Mouse (Mus musculus) layer of hippocampus, adult 2 months (tissue): ENCODE results near the gene Slc12a8. TPM values are rescaled to one million over a fixed set of nuclear protein-coding genes. Genes with fewer than 3 reads are reported as not detected.

Experiments
- DNase-seq, 2 experiments: peaks; one replicate each; pipeline ENCODE4 v3.0.0; 2022; ENCODE audit warnings: low spot score in 2 of 2
- H3K27ac ChIP-seq: fragments of 200-600 bp; 2 replicates; pipeline ENCODE4 v1.8.1; 2022
- H3K4me3 ChIP-seq: fragments of 200-600 bp; 2 replicates; pipeline ENCODE4 v1.8.1; 2022; ENCODE audit warnings: mild to moderate bottlenecking
- CTCF ChIP-seq: fragments of 200-600 bp; conservative IDR thresholded peaks from 2 replicates; pipeline ENCODE4 v1.8.1; 2022; ENCODE audit warnings: antibody characterized with exemption, mild to moderate bottlenecking, moderate library complexity
- total RNA-seq, 2 experiments: library from RNA; stranded (reverse); gene quantifications; 2 replicates each; pipeline ENCODE4 v1.2.3; 2021

The Slc12a8 gene
- total RNA-seq, 2 experiments from 2014 or later, result 0.64 to 0.71 TPM

DNA sequence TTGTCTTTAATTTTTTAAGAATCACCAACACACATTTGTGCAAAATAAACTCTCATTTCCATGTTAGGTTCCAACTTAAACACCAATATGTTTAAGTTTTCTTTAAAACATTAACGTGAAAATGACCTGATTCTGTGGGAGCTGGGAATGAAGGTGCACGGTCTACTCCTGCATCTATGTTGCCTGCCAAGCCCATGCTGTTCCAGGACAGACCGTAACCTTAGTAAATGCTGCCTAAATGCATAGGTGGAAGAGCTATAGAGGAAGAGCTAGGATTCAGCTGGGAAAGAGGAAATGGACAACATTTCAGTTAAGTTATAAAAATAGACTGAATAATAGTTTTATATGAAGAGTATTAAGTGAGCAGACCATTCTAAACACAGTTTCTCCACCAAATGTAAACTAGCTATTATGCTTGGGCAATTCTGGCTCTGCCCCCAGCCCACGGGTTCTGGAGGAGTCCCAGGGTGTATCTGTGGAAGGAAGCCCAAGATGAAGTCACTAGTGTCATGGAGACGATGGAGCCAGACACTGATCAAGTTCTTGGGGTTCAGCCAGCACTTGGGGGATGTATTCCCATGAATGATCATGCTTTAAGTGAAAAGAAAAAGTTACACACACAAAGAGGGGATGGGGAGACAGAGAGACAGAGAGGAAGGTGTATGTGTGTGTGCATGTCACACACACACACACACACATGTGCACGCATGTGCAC lies 95.1 kb downstream of the Slc12a8 start:
- H3K27ac ChIP-seq, result peak overlapping the region; percentile 69
- H3K4me3 ChIP-seq, result no peak overlapping the region
- no peak for TF ChIP-seq CTCF
- peak; percentile 19 to 60 for DNase-seq

DNA sequence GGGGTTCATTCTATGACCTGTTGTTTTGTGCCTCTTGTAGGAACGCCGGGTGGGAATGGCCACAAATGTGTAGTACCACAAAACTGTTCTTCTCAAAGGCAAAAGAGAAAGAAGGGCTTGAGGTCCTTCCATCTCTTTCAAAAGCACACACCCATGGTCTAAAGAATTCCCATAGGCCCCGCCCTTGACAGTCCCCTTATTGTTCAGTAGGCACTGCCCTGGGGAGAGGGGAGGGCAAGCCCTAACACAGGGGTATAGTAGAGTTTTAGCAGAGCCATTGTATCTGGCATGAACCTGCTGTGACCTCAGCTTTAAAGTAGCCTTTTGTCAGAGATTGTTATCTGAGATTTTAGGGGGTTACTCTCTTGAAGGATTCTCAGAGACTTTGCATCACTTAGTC lies 98.9 kb downstream of the Slc12a8 start:
- DNase-seq, result no peak
- Histone ChIP-seq H3K4me3 (no peak overlapping the region), H3K27ac (no peak overlapping the region)
- no peak for TF ChIP-seq CTCF

- no peak overlapping the region for H3K4me3 ChIP-seq
- TF ChIP-seq CTCF, result no peak
- no peak for DNase-seq
- no peak overlapping the region for H3K27ac ChIP-seq
Observed at GRCm38 (mm10) chr16:33621836-33622235, 104.7 kb downstream of the Slc12a8 start.

GRCm38 (mm10) chr16:33624586-33624985 lies 107.5 kb downstream of the Slc12a8 start:
- Histone ChIP-seq H3K4me3 (no peak overlapping the region), H3K27ac (no peak overlapping the region)
- no peak for TF ChIP-seq CTCF
- no peak for DNase-seq

- Histone ChIP-seq H3K27ac (no peak overlapping the region), H3K4me3 (no peak overlapping the region)
- TF ChIP-seq CTCF, result no peak
- no peak for DNase-seq
Observed at GRCm38 (mm10) chr16:33629539-33629938, 112.4 kb downstream of the Slc12a8 start.

GRCm38 (mm10) chr16:33635836-33636595 lies 118.9 kb downstream of the Slc12a8 start:
- Histone ChIP-seq H3K4me3 (no peak overlapping the region), H3K27ac (peak overlapping the region; percentile 32; the same call in 1 of the 2 replicates)
- peak in 1 of 2 experiments; percentile 19 for DNase-seq
- no peak for TF ChIP-seq CTCF

GRCm38 (mm10) chr16:33641779-33642178 lies 124.7 kb downstream of the Slc12a8 start:
- TF ChIP-seq CTCF, result no peak
- peak overlapping the region; percentile 60 for H3K27ac ChIP-seq
- no peak overlapping the region for H3K4me3 ChIP-seq
- DNase-seq, result peak in 1 of 2 experiments; percentile 15

- Histone ChIP-seq H3K27ac (no peak overlapping the region), H3K4me3 (no peak overlapping the region)
- no peak for DNase-seq
- no peak for TF ChIP-seq CTCF
Observed at GRCm38 (mm10) chr16:33653116-33653515, 136.0 kb downstream of the Slc12a8 start.

DNA sequence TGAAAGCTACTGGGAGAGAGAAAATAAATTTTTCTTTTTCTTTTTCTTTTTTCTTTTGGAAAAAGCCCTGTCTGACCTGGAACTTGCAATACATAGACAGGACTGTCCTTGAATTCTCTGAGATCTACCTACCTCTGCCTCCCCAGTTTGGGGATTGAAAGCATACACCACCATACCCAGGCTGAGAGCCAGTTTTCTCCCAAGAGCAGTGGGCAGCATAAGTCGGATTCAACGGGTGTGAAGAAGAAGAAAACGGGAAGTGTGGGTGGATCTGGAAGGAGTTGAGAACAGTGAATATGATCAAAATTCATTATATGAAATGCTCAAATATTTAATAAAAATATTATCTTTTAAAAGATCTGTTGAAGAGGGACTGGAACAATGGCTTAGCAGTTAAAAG lies 138.3 kb downstream of the Slc12a8 start:
- H3K27ac ChIP-seq, result no peak overlapping the region
- no peak for DNase-seq
- no peak for TF ChIP-seq CTCF
- no peak overlapping the region for H3K4me3 ChIP-seq

DNA sequence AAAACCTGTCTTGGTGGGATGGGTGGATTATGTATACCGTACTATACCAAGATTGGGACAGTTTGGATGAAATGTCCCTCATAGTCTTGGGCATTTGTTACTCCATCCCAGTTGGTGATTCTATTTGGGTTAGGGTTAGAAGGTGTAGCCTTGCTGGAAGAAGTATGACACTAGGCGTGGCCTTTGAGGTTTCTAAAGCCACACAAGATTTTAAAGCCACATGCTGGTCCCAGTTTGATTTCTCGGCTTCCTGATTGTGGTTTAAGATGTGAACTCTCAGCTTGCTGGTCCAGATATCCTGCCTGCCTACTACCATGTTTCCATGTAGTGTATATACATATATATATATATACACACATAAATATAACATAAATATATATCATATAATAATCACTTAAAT lies 140.1 kb downstream of the Slc12a8 start:
- TF ChIP-seq CTCF, result no peak
- no peak overlapping the region for H3K4me3 ChIP-seq

GRCm38 (mm10) chr16:33658121-33658520 lies 141.0 kb downstream of the Slc12a8 start:
- TF ChIP-seq CTCF, result no peak
- DNase-seq, result no peak

More for the DNA sequence above, 140.1 kb downstream of the Slc12a8 start:
- DNase-seq, result no peak
- H3K27ac ChIP-seq, result no peak overlapping the region

DNA sequence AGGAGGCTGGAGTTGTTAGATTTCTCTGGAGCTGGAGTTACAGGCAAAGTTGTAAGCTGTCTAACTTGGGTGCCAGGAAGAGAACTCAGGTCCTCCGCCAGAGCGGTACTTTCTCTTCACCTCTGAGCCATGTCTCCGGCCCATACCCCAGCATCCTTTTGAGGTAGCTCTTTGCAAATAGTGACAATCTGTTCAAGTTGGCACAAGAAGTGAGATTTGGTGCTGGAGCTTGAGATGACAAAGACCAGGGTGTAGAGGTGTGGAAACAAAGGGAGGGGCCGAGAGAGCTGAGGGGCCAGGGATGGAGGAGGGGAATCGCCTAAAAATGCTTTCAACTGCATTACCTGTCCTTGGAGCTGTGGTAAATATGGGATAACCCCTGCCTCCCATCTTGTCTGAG lies 142.4 kb downstream of the Slc12a8 start:
- TF ChIP-seq CTCF, result no peak
- Histone ChIP-seq H3K27ac (no peak overlapping the region), H3K4me3 (no peak overlapping the region)
- no peak for DNase-seq

More at GRCm38 (mm10) chr16:33658121-33658520, 141.0 kb downstream of the Slc12a8 start:
- H3K4me3 ChIP-seq, result no peak overlapping the region
- no peak overlapping the region for H3K27ac ChIP-seq

GRCm38 (mm10) chr16:33660125-33660524 lies 143.0 kb downstream of the Slc12a8 start:
- Histone ChIP-seq H3K4me3 (no peak overlapping the region), H3K27ac (no peak overlapping the region)
- no peak for DNase-seq
- TF ChIP-seq CTCF, result no peak

DNA sequence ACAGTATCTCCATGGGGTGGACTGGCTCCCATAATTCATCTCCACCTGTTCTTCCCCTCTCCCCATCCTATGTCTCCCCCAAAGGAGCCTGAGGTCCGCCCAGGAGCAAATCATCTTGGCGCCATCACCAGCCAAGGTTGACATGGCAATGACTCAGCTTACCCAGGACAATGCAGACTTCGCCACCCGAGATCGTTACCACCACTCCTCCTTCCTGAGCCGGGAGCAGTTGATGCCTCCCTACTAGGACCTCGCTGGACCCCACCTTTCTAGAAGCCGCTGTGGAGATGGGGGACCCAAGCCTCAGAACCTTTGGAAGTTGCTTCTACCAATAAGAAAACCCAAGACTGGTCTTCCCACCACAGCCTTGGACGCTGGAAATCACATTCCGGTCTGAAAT lies 145.7 kb downstream of the Slc12a8 start:
- no peak for DNase-seq
- no peak for TF ChIP-seq CTCF
- Histone ChIP-seq H3K4me3 (no peak overlapping the region), H3K27ac (no peak overlapping the region)
